Mouse (Mus musculus): ENCODE results near the gene Plcg2. TPM values are rescaled to one million over a fixed set of nuclear protein-coding genes. Genes with fewer than 3 reads are reported as not detected.

The Plcg2 gene
- polyA plus RNA-seq, 1 experiment = 2.7 TPM

GRCm38 (mm10) chr8:117673430-117673830, 175.3 kb downstream of the Plcg2 start, which contains the start of gene Sdr42e1:
Sdr42e1 (minus strand) TSS chr8:117673689.
- Histone ChIP-seq H3K27ac (ENCODE audit: insufficient read depth, low read length) (no peak within 1 kb of the TSS), H3K4me3 (ENCODE audit: insufficient read depth, low read length) (peak within 1 kb of the TSS; percentile 60), H3K4me1 (ENCODE audit: control insufficient read depth, insufficient read depth, low read length) (no peaks in the 10 kb centered on the region)
- TF ChIP-seq POLR2A (IDR thresholded peaks at IDR 0.05; ENCODE audit: extremely low read depth, insufficient read depth, low read length) (no peak), CTCF (IDR thresholded peaks at IDR 0.05; ENCODE audit: extremely low read depth, insufficient read depth, low read length) (no peak)

DNA sequence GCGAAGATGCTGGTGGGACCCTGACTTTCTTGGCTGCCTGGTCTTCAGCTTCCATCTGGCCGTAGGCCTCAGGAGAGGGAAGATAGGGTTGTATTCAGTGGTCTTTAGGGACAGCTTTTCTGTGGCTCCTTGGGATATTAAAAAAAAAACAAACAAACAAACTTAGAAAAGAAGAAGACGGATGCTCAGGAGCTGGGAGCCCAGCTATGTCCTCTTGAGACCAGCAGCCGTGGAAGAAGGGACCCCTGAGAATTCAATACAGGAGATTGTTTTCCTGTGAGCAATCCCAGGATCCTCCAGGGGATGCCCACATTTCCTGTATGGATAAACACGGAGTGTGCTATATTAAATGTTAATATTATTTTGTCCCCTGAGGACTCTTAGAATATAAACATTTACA, 177.1 kb downstream of the Plcg2 start:
- no peak for TF ChIP-seq CTCF (IDR thresholded peaks at IDR 0.05; ENCODE audit: extremely low read depth, insufficient read depth, low read length)
- Histone ChIP-seq H3K27ac (ENCODE audit: insufficient read depth, low read length) (no peak overlapping the region), H3K4me1 (ENCODE audit: control insufficient read depth, insufficient read depth, low read length) (no peaks in the 10 kb centered on the region), H3K4me3 (ENCODE audit: insufficient read depth, low read length) (no peak overlapping the region)

DNA sequence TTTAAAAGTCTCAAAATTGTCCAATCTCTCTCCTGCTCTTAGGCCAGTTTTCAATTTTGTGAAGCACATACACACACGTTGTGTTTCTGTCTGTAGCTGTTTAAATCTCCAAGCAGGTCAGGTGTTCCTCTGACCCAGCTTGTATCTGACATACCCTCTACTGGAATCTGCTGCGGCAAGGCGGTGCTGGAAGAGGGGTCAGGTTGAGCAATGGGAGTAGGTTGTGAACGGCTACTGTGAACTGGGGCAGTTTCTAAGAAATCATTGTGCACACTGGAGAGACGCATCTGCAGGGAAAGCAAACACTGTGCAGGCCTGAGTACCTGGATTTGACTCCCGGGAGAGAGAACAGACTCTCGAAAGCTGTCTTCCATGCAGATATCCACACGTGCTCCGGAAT, 178.4 kb downstream of the Plcg2 start:
- no peak overlapping the region for H3K4me3 ChIP-seq (ENCODE audit: insufficient read depth, low read length)
- no peak overlapping the region for H3K27ac ChIP-seq (ENCODE audit: insufficient read depth, low read length)
- H3K4me1 ChIP-seq (ENCODE audit: control insufficient read depth, insufficient read depth, low read length) = no peaks in the 10 kb centered on the region
- TF ChIP-seq CTCF (IDR thresholded peaks at IDR 0.05; ENCODE audit: extremely low read depth, insufficient read depth, low read length) (no peak), POLR2A (IDR thresholded peaks at IDR 0.05; ENCODE audit: extremely low read depth, insufficient read depth, low read length) (no peak)

DNA sequence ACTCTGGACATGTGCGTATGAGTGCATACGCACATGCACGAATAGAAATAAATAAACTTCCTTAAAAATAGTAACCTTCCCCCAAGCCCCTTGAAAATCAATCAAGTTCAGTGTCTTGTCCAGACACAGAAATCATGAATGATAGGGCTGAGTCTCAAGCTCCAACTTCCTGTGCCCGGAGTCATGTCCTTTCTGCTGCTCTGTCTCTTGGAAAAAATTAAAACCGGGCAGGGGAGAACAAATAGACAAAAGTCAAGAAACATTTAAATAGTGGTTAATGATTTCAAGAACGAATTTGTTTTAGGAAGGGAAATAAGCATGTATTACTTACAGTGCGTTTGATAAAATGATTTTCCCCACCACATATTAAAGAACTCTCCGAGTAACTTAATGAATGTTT, 178.9 kb downstream of the Plcg2 start:
- no peak for TF ChIP-seq CTCF (IDR thresholded peaks at IDR 0.05; ENCODE audit: extremely low read depth, insufficient read depth, low read length)
- no peak for TF ChIP-seq POLR2A (IDR thresholded peaks at IDR 0.05; ENCODE audit: extremely low read depth, insufficient read depth, low read length)
- Histone ChIP-seq H3K4me1 (ENCODE audit: control insufficient read depth, insufficient read depth, low read length) (no peaks in the 10 kb centered on the region), H3K4me3 (ENCODE audit: insufficient read depth, low read length) (no peak overlapping the region), H3K27ac (ENCODE audit: insufficient read depth, low read length) (no peak overlapping the region)

DNA sequence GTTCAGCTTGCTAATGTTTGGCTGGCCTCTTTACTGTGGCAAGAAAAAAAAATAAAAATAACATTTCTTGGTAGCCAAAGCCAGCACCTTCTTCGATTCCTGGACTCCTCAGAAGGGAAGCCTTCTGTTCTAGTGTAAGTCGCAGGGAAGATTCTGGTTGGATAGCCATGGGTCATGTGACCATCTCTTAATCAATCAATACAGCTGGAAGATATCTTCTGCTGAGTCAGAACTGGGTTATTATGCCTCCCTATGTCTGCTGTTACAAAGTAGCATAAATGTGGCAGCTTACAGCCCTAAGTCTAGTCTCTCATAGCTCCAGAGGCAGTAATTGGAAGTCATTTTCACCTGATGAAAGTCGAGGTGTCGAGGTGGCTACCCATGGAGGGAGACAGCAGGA, 180.6 kb downstream of the Plcg2 start:
- no peak for TF ChIP-seq POLR2A (IDR thresholded peaks at IDR 0.05; ENCODE audit: extremely low read depth, insufficient read depth, low read length)
- no peak for TF ChIP-seq CTCF (IDR thresholded peaks at IDR 0.05; ENCODE audit: extremely low read depth, insufficient read depth, low read length)
- H3K27ac ChIP-seq (ENCODE audit: insufficient read depth, low read length) = no peak overlapping the region
- no peak overlapping the region for H3K4me3 ChIP-seq (ENCODE audit: insufficient read depth, low read length)
- no peaks in the 10 kb centered on the region for H3K4me1 ChIP-seq (ENCODE audit: control insufficient read depth, insufficient read depth, low read length)

DNA sequence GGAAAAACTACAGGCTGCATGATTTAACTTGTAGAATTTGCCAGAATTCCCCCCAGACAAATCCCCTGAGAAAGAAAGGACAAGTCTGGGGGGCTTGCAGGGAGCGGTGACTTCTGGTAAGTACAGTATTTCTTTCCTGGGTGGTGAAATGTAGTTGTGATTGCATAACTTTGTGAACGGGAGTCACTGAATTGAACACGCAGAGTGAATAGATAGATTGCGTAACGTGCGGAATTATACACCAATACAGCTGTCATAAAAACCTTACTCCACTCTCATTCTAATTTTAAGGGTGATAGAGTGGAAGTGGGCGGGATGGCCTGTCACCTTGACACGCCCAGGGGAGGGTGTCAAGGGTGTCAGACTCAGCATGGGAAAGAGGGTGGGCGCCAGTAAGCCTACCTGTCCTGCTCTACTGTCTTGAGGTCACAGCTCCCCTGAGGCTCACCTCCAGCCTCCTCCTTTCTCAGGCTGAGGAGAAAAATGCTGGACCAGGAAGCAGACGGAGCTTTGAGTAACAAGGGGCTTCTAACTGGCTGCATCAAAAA, 185.9 kb downstream of the Plcg2 start:
- H3K4me3 ChIP-seq (ENCODE audit: insufficient read depth, low read length) = no peak overlapping the region
- no peak for TF ChIP-seq POLR2A (IDR thresholded peaks at IDR 0.05; ENCODE audit: extremely low read depth, insufficient read depth, low read length)
- TF ChIP-seq CTCF (IDR thresholded peaks at IDR 0.05; ENCODE audit: extremely low read depth, insufficient read depth, low read length) = no peak

GRCm38 (mm10) chr8:117684504-117684903, 186.4 kb downstream of the Plcg2 start:
- no peak for TF ChIP-seq POLR2A (IDR thresholded peaks at IDR 0.05; ENCODE audit: extremely low read depth, insufficient read depth, low read length)

More for the DNA sequence above, 185.9 kb downstream of the Plcg2 start:
- H3K27ac ChIP-seq (ENCODE audit: insufficient read depth, low read length) = no peak overlapping the region
- no peaks in the 10 kb centered on the region for H3K4me1 ChIP-seq (ENCODE audit: control insufficient read depth, insufficient read depth, low read length)

More at GRCm38 (mm10) chr8:117684504-117684903, 186.4 kb downstream of the Plcg2 start:
- Histone ChIP-seq H3K27ac (ENCODE audit: insufficient read depth, low read length) (no peak overlapping the region), H3K4me1 (ENCODE audit: control insufficient read depth, insufficient read depth, low read length) (no peaks in the 10 kb centered on the region), H3K4me3 (ENCODE audit: insufficient read depth, low read length) (no peak overlapping the region)

Other genes starting within 250 kb of the Plcg2 start
- gene Cmip, start 241.2 kb upstream of the Plcg2 start, polyA plus RNA-seq (2012; rRNA removed) = 128 and 134 TPM in 2 replicates
- 9.5 and 10.0 TPM in 2 replicates for gene Sdr42e1, start 175.4 kb downstream of the Plcg2 start, polyA plus RNA-seq (2012; rRNA removed)
- 0.10 and 0.21 TPM in 2 replicates for gene Hsd17b2, start 203.6 kb downstream of the Plcg2 start, polyA plus RNA-seq (2012; rRNA removed)

Data from cortical plate, adult 2 months (tissue).